Mouse (Mus musculus) C2C12 (cell line): ENCODE data around the gene Ppp2r1b.

Source experiments
- CTCF ChIP-seq: IDR thresholded peaks from one replicate; pipeline ENCODE4 v1.5.1; 2011; ENCODE audit not compliant: control insufficient read depth, insufficient read depth, insufficient read length
- MAX ChIP-seq: IDR thresholded peaks from one replicate; pipeline ENCODE4 v1.6.1; 2011; ENCODE audit warnings: mild to moderate bottlenecking, control low read depth
- MYOD1 ChIP-seq: IDR thresholded peaks from one replicate; pipeline ENCODE4 v1.6.1; 2011; ENCODE audit warnings: low read depth; ENCODE audit not compliant: control insufficient read depth, insufficient read length
- MYOG ChIP-seq: IDR thresholded peaks from one replicate; pipeline ENCODE4 v1.6.1; 2011; ENCODE audit not compliant: control insufficient read depth, insufficient read length; ENCODE audit errors: extremely low read depth
- USF1 ChIP-seq: IDR thresholded peaks from one replicate; pipeline ENCODE4 v1.6.1; 2011; ENCODE audit warnings: low read depth, mild to moderate bottlenecking, control low read depth, moderate library complexity

GRCm38 (mm10) chr9:50813796-50814195 is 31.3 kb upstream of the Ppp2r1b start:
- TF ChIP-seq CTCF, result no peak
- TF ChIP-seq MYOG, result no peak
- no peak for TF ChIP-seq USF1
- TF ChIP-seq MYOD1, result no peak
- TF ChIP-seq MAX, result no peak
